Mouse (Mus musculus) kidney, embryonic 15.5 days (tissue): ENCODE measurements around the gene Csn1s2b. TPM values are rescaled to one million over a fixed set of nuclear protein-coding genes. Genes with fewer than 3 reads are reported as not detected.
"Not testable (repeated sequence)": the region's sequence is repeated elsewhere in the genome, so short reads cannot be mapped to it uniquely, and the experiment has no call there.

Experiments
- ATAC-seq: fragments of 200-750 bp; cut with Nextera tagmentation; replicated peaks from 2 replicates; pipeline ENCODE4 v1.8.0; 2017; ENCODE audit warnings: moderate TSS enrichment; ENCODE audit not compliant: low FRiP score
- H3K27ac ChIP-seq: fragments of 300-500 bp; sonication (generic); 2 replicates; pipeline ENCODE4 v1.5.1; 2015; ENCODE audit warnings: mild to moderate bottlenecking, inconsistent platforms
- H3K27me3 ChIP-seq: fragments of 300-500 bp; sonication (generic); 2 replicates; pipeline ENCODE4 v1.6.1; 2015; ENCODE audit warnings: inconsistent platforms
- H3K36me3 ChIP-seq: fragments of 300-500 bp; sonication (generic); 2 replicates; pipeline ENCODE4 v1.6.1; 2015; ENCODE audit warnings: inconsistent platforms
- H3K4me1 ChIP-seq: fragments of 300-500 bp; sonication (generic); 2 replicates; pipeline ENCODE4 v1.6.1; 2015; ENCODE audit warnings: inconsistent platforms
- H3K4me2 ChIP-seq: fragments of 300-500 bp; sonication (generic); 2 replicates; pipeline ENCODE4 v1.6.1; 2015; ENCODE audit warnings: moderate library complexity, mild to moderate bottlenecking, inconsistent platforms
- H3K4me3 ChIP-seq: fragments of 300-500 bp; sonication (generic); replicated peaks from 2 replicates; pipeline ENCODE4 v1.5.1; 2015; ENCODE audit warnings: mild to moderate bottlenecking, inconsistent platforms
- H3K9ac ChIP-seq: fragments of 300-500 bp; sonication (generic); 2 replicates; pipeline ENCODE4 v1.6.1; 2015; ENCODE audit warnings: mild to moderate bottlenecking, inconsistent platforms
- H3K9me3 ChIP-seq: fragments of 300-500 bp; sonication (generic); replicated peaks from 2 replicates; pipeline ENCODE4 v1.6.1; 2016; ENCODE audit warnings: inconsistent platforms
- WGBS: fragments of 180-500 bp; shearing (Covaris S2); methylation state at CpG from one replicate; pipeline ENCODE4 v1.1.7; 2015; ENCODE audit warnings: mixed read lengths; 5-methylcytosine and 5-hydroxymethylcytosine counted together
- polyA plus RNA-seq: library from polyadenylated mRNA; unstranded; fragments of >200 nt; fragmentation: Nextera tagmentation; extraction: Ambion mirVana; gene quantifications from 2 replicates; pipeline ENCODE4 v1.2.1, GENCODE M21; 2015

The Csn1s2b gene
- not detected in 2 replicates for polyA plus RNA-seq

DNA sequence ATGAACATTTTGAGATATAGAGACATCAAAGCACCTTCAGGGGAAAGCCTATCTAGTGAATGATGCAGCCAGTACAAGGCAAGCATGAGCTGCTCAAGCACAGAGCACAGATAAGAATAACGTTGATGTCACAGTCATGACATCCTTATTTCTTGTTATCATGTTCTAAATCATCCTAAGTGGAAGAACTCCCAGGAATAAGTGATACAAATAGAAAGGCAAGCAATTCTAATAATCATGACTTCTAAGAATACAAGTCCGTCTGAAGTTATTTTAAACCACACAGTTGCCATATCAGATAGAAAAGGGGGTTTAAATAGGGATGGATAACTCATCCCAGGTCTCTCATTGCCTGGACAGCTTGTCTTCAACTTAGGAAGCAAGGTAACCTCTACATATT lies at the start of gene Csn1s2b:
Csn1s2b (plus strand) TSS at position 301 of the 400 bp plus-strand sequence.
- Histone ChIP-seq H3K27me3 (no peaks in the 10 kb centered on the region), H3K4me3 (no peak within 1 kb of the TSS), H3K4me1 (no peaks in the 10 kb centered on the region), H3K27ac (no peak within 1 kb of the TSS), H3K36me3 (no peaks in the 10 kb centered on the region), H3K9ac (no peak within 1 kb of the TSS), H3K4me2 (no peak within 1 kb of the TSS), H3K9me3 (no peaks in the 10 kb centered on the region)
- no peak for ATAC-seq
- WGBS, result 72% methylated on average over 2 of the region's 2 CpGs

GRCm38 (mm10) chr5:87764546-87764945 lies 43.3 kb upstream of the Csn1s2b start:
- 82% methylated on average over 3 of the region's 3 CpGs for WGBS
- no peak for ATAC-seq

GRCm38 (mm10) chr5:87772151-87772550 lies 35.7 kb upstream of the Csn1s2b start:
- not testable (repeated sequence) for H3K27me3 ChIP-seq, H3K9me3 ChIP-seq, H3K4me3 ChIP-seq, H3K4me1 ChIP-seq, H3K27ac ChIP-seq, H3K4me2 ChIP-seq, H3K36me3 ChIP-seq, ATAC-seq, H3K9ac ChIP-seq
- 56% methylated on average over 2 of the region's 2 CpGs for WGBS

More at GRCm38 (mm10) chr5:87764546-87764945, 43.3 kb upstream of the Csn1s2b start:
- H3K27me3 ChIP-seq, result no peaks in the 10 kb centered on the region
- no peaks in the 10 kb centered on the region for H3K4me1 ChIP-seq
- no peaks in the 10 kb centered on the region for H3K9me3 ChIP-seq
- H3K4me3 ChIP-seq, result no peak overlapping the region
- no peak overlapping the region for H3K27ac ChIP-seq
- H3K4me2 ChIP-seq, result no peak overlapping the region
- no peaks in the 10 kb centered on the region for H3K36me3 ChIP-seq
- H3K9ac ChIP-seq, result no peak overlapping the region

GRCm38 (mm10) chr5:87774267-87774666 lies 33.6 kb upstream of the Csn1s2b start, which contains the start of gene Csn1s2a:
Gene Csn1s2a, plus strand, starts transcription at chr5:87774567.
- Histone ChIP-seq H3K4me3 (no peak within 1 kb of the TSS), H3K4me1 (no peaks in the 10 kb centered on the region), H3K4me2 (no peak within 1 kb of the TSS), H3K27ac (no peak within 1 kb of the TSS), H3K9me3 (no peaks in the 10 kb centered on the region), H3K27me3 (no peaks in the 10 kb centered on the region), H3K36me3 (no peaks in the 10 kb centered on the region), H3K9ac (no peak within 1 kb of the TSS)
- no peak for ATAC-seq
- 78% methylated on average over 1 of the region's 1 CpGs for WGBS

GRCm38 (mm10) chr5:87782731-87783130 lies 25.2 kb upstream of the Csn1s2b start:
- Histone ChIP-seq H3K4me2 (no peak overlapping the region), H3K27ac (no peak overlapping the region), H3K27me3 (no peaks in the 10 kb centered on the region), H3K4me1 (no peaks in the 10 kb centered on the region), H3K4me3 (no peak overlapping the region), H3K36me3 (no peaks in the 10 kb centered on the region), H3K9ac (no peak overlapping the region), H3K9me3 (no peaks in the 10 kb centered on the region)
- no peak for ATAC-seq
- 52% methylated on average over 4 of the region's 4 CpGs for WGBS

- Histone ChIP-seq H3K9ac (no peak overlapping the region), H3K27ac (no peak overlapping the region), H3K4me3 (no peak overlapping the region), H3K27me3 (no peaks in the 10 kb centered on the region), H3K36me3 (no peaks in the 10 kb centered on the region), H3K9me3 (no peaks in the 10 kb centered on the region), H3K4me1 (no peaks in the 10 kb centered on the region), H3K4me2 (no peak overlapping the region)
- no peak for ATAC-seq
- 71% methylated on average over 2 of the region's 2 CpGs for WGBS
Measured at GRCm38 (mm10) chr5:87809253-87809652, 1.4 kb downstream of the Csn1s2b start.

GRCm38 (mm10) chr5:87825386-87825785 lies 17.5 kb downstream of the Csn1s2b start, which contains the start of gene Prr27:
Gene Prr27, plus strand, starts transcription at chr5:87825686.
- Histone ChIP-seq H3K36me3 (no peaks in the 10 kb centered on the region), H3K9me3 (no peaks in the 10 kb centered on the region), H3K27ac (no peak within 1 kb of the TSS), H3K4me1 (no peaks in the 10 kb centered on the region), H3K4me3 (no peak within 1 kb of the TSS), H3K9ac (no peak within 1 kb of the TSS), H3K27me3 (no peaks in the 10 kb centered on the region), H3K4me2 (no peak within 1 kb of the TSS)
- WGBS, result 75% methylated on average over 1 of the region's 1 CpGs
- no peak for ATAC-seq

DNA sequence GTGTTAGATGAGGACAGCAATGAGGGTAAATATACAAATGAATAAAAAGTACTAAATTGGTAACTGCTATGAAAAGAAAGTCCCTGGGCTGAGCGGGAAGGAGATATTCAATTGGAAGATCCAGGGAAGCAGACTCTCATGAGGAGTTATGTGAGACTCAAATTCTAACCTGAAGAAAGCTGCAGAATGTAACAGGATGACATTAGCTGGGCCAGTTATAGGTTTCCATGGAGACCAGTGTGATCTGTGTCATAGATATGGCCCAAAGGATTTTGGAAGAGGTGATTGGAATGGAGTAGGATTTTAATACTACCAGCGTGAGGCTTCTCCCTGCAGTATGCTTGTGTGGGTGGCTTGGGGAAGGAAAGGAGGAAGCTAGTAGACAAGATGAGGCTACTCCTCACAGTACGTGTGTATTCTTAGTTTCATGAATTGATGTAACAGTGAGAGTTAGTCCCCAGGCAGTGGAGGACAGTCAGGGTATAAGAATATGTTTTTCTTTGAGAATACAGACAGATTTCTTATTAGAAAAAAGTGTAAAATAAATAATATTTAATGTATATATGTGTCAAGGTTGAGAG lies 47.3 kb downstream of the Csn1s2b start:
- Histone ChIP-seq H3K27me3 (no peaks in the 10 kb centered on the region), H3K4me2 (no peak overlapping the region), H3K9ac (no peak overlapping the region), H3K4me3 (no peak overlapping the region), H3K4me1 (no peaks in the 10 kb centered on the region), H3K9me3 (no peaks in the 10 kb centered on the region), H3K36me3 (no peaks in the 10 kb centered on the region), H3K27ac (no peak overlapping the region)
- ATAC-seq, result no peak
- 72% methylated on average over 3 of the region's 3 CpGs for WGBS

DNA sequence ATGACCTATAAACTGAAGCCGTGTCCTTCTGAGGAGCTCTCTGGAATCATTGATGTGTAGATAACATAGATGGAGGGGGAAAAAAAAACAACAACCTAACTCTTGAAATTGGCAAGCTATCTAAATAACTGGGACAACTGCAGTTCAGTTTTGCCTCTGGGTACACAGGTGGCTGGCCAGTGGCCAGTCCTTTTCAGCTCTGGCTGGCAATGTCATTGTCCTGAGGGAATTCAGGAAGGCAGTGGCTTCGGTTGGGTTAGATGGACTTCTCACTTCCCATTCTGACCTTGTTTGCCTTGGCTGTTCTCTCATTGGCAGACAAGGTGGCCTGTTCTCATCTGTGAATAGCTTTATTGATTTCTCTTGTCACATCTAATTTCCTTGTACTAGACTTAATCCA lies 62.2 kb downstream of the Csn1s2b start:
- H3K4me2 ChIP-seq, result no peak overlapping the region
- H3K9ac ChIP-seq, result no peak overlapping the region
- no peaks in the 10 kb centered on the region for H3K36me3 ChIP-seq
- no peaks in the 10 kb centered on the region for H3K4me1 ChIP-seq
- 72% methylated on average over 2 of the region's 2 CpGs for WGBS
- no peaks in the 10 kb centered on the region for H3K27me3 ChIP-seq
- no peak overlapping the region for H3K27ac ChIP-seq
- no peak for ATAC-seq
- H3K9me3 ChIP-seq, result no peaks in the 10 kb centered on the region
- H3K4me3 ChIP-seq, result no peak overlapping the region

DNA sequence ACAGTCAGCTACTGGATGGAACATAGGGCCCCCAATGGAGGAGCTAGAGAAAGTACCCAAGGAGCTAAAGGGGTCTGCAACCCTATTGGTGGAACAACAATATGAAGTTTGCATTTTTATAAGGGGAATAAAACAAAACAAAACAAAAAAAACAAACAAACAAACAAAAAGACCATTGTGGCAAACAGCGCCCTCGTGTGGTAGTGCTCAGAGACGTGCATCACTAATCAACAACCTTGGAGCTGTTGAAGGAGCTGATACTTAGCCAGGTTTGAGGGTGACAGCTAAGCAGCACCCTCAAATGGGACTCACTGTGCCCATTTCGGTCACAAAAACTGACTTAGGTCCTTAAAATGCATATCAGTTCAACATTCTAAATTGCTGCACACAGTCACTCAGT lies 63.5 kb downstream of the Csn1s2b start:
- Histone ChIP-seq H3K9me3 (no peaks in the 10 kb centered on the region), H3K27me3 (no peaks in the 10 kb centered on the region), H3K4me3 (no peak overlapping the region), H3K4me1 (no peaks in the 10 kb centered on the region), H3K4me2 (no peak overlapping the region), H3K36me3 (no peaks in the 10 kb centered on the region), H3K9ac (no peak overlapping the region), H3K27ac (no peak overlapping the region)
- 42% methylated on average over 4 of the region's 4 CpGs for WGBS
- ATAC-seq, result no peak

Other genes starting within 250 kb of the Csn1s2b start
- gene Sult1d1, start 239.1 kb upstream of the Csn1s2b start, polyA plus RNA-seq, result 54.9 and 59.1 TPM in 2 replicates
- 0.42 and 0.91 TPM in 2 replicates for gene Sult1e1, start 216.5 kb upstream of the Csn1s2b start, polyA plus RNA-seq
- gene Csn1s1, start 141.9 kb upstream of the Csn1s2b start, polyA plus RNA-seq, result not detected in 2 replicates
- gene Csn2, start 108.5 kb upstream of the Csn1s2b start, polyA plus RNA-seq, result not detected in 2 replicates
- not detected in 2 replicates for gene Csn1s2a, start 33.5 kb upstream of the Csn1s2b start, polyA plus RNA-seq
- not detected in 2 replicates for gene Prr27, start 17.6 kb downstream of the Csn1s2b start, polyA plus RNA-seq
- not detected in 2 replicates for gene Odam, start 76.9 kb downstream of the Csn1s2b start, polyA plus RNA-seq
- gene Csn3, start 117.5 kb downstream of the Csn1s2b start, polyA plus RNA-seq, result 0.42 and 0.67 TPM in 2 replicates
- not detected in 2 replicates for gene 2310003L06Rik, start 161.4 kb downstream of the Csn1s2b start, polyA plus RNA-seq
- not detected in 2 replicates for gene Gm28434, start 161.4 kb downstream of the Csn1s2b start, polyA plus RNA-seq
- gene Cabs1, start 171.4 kb downstream of the Csn1s2b start, polyA plus RNA-seq, result not detected in 2 replicates
- not detected in 2 replicates for gene Smr3a, start 194.5 kb downstream of the Csn1s2b start, polyA plus RNA-seq